Mouse (Mus musculus): ENCODE measurements at regions not wholly inside any gene's neighbourhood (a gene's known extent, or its start where the extent isn't known, plus 50 kb on each side); places are given as distances from the start of the nearest gene placed in this dataset.
A peak's percentile ranks its signal among the peaks of the same experiment; 100 is the strongest.

GRCm38 (mm10) chr8:90478149-90478548, 130.0 kb upstream of the Tox3 start:
- Histone ChIP-seq H3K79me2 (ENCODE audit: control insufficient read depth, insufficient read depth, low read length) (no peaks in the 10 kb centered on the region), H3K4me3 (ENCODE audit: insufficient read depth, low read depth, low read length) (no peak overlapping the region), H3K36me3 (ENCODE audit: control insufficient read depth, insufficient read depth, low read length) (no peaks in the 10 kb centered on the region), H3K27me3 (ENCODE audit: control insufficient read depth, insufficient read depth, low read length) (0 out of 2 replicates have a peak, but pooled peaks cover 2% of the 10 kb centered on the region), H3K27ac (replicated peaks; ENCODE audit: insufficient read depth, low read depth, low read length) (no peak overlapping the region), H3K4me1 (ENCODE audit: control insufficient read depth, insufficient read depth, low read length) (no peaks in the 10 kb centered on the region), H3K9ac (ENCODE audit: low read depth, low read length) (no peak overlapping the region)
- DNase-seq (ENCODE audit: extremely low read depth, low read depth, low spot score) = no peak
- TF ChIP-seq POLR2A (IDR thresholded peaks at IDR 0.05; ENCODE audit: extremely low read depth, insufficient read depth, low read length) (no peak), CTCF (IDR thresholded peaks at IDR 0.05; ENCODE audit: low read depth, low read length) (no peak)
- WGBS = 54% methylated on average over 4 of the region's 4 CpGs

- no peaks in the 10 kb centered on the region for H3K36me3 ChIP-seq (ENCODE audit: control insufficient read depth, insufficient read depth, low read length)
- WGBS = 77% methylated on average over 7 of the region's 7 CpGs
- no peaks in the 10 kb centered on the region for H3K79me2 ChIP-seq (ENCODE audit: control insufficient read depth, insufficient read depth, low read length)
- no peak for TF ChIP-seq POLR2A (IDR thresholded peaks at IDR 0.05; ENCODE audit: extremely low read depth, insufficient read depth, low read length)
- no peak for TF ChIP-seq CTCF (IDR thresholded peaks at IDR 0.05; ENCODE audit: low read depth, low read length)
- no peak overlapping the region for H3K27ac ChIP-seq (replicated peaks; ENCODE audit: insufficient read depth, low read depth, low read length)
- DNase-seq (ENCODE audit: extremely low read depth, low read depth, low spot score) = no peak
- no peaks in the 10 kb centered on the region for H3K4me1 ChIP-seq (ENCODE audit: control insufficient read depth, insufficient read depth, low read length)
- no peak overlapping the region for H3K9ac ChIP-seq (ENCODE audit: low read depth, low read length)
- H3K4me3 ChIP-seq (ENCODE audit: insufficient read depth, low read depth, low read length) = no peak overlapping the region
- H3K27me3 ChIP-seq (ENCODE audit: control insufficient read depth, insufficient read depth, low read length) = 0 out of 2 replicates have a peak, but pooled peaks cover 2% of the 10 kb centered on the region
Measured at GRCm38 (mm10) chr8:90474066-90474465, 125.9 kb upstream of the Tox3 start.

- no peak for DNase-seq (ENCODE audit: extremely low read depth, low read depth, low spot score)
- 74% methylated on average over 11 of the region's 11 CpGs for WGBS
- TF ChIP-seq CTCF (IDR thresholded peaks at IDR 0.05; ENCODE audit: low read depth, low read length) = no peak
- no peak for TF ChIP-seq POLR2A (IDR thresholded peaks at IDR 0.05; ENCODE audit: extremely low read depth, insufficient read depth, low read length)
Measured at GRCm38 (mm10) chr8:90470826-90471225, 122.7 kb upstream of the Tox3 start.

GRCm38 (mm10) chr8:90463708-90464107, 115.6 kb upstream of the Tox3 start:
- 59% methylated on average over 1 of the region's 1 CpGs for WGBS
- Histone ChIP-seq H3K9ac (ENCODE audit: low read depth, low read length) (no peak overlapping the region), H3K4me3 (ENCODE audit: insufficient read depth, low read depth, low read length) (no peak overlapping the region), H3K27ac (replicated peaks; ENCODE audit: insufficient read depth, low read depth, low read length) (no peak overlapping the region), H3K27me3 (ENCODE audit: control insufficient read depth, insufficient read depth, low read length) (no peaks in the 10 kb centered on the region), H3K36me3 (ENCODE audit: control insufficient read depth, insufficient read depth, low read length) (no peaks in the 10 kb centered on the region), H3K79me2 (ENCODE audit: control insufficient read depth, insufficient read depth, low read length) (no peaks in the 10 kb centered on the region), H3K4me1 (ENCODE audit: control insufficient read depth, insufficient read depth, low read length) (no peaks in the 10 kb centered on the region)
- peak; percentile 13 for DNase-seq (ENCODE audit: extremely low read depth, low read depth, low spot score)
- TF ChIP-seq CTCF (IDR thresholded peaks at IDR 0.05; ENCODE audit: low read depth, low read length) (peak; percentile 52; the same call in 1 of the 2 replicates), POLR2A (IDR thresholded peaks at IDR 0.05; ENCODE audit: extremely low read depth, insufficient read depth, low read length) (no peak)

More at GRCm38 (mm10) chr8:90470826-90471225, 122.7 kb upstream of the Tox3 start:
- H3K4me3 ChIP-seq (ENCODE audit: insufficient read depth, low read depth, low read length) = no peak overlapping the region
- H3K9ac ChIP-seq (ENCODE audit: low read depth, low read length) = no peak overlapping the region
- H3K4me1 ChIP-seq (ENCODE audit: control insufficient read depth, insufficient read depth, low read length) = no peaks in the 10 kb centered on the region
- no peaks in the 10 kb centered on the region for H3K27me3 ChIP-seq (ENCODE audit: control insufficient read depth, insufficient read depth, low read length)
- no peaks in the 10 kb centered on the region for H3K79me2 ChIP-seq (ENCODE audit: control insufficient read depth, insufficient read depth, low read length)
- H3K27ac ChIP-seq (replicated peaks; ENCODE audit: insufficient read depth, low read depth, low read length) = no peak overlapping the region
- H3K36me3 ChIP-seq (ENCODE audit: control insufficient read depth, insufficient read depth, low read length) = no peaks in the 10 kb centered on the region

DNA sequence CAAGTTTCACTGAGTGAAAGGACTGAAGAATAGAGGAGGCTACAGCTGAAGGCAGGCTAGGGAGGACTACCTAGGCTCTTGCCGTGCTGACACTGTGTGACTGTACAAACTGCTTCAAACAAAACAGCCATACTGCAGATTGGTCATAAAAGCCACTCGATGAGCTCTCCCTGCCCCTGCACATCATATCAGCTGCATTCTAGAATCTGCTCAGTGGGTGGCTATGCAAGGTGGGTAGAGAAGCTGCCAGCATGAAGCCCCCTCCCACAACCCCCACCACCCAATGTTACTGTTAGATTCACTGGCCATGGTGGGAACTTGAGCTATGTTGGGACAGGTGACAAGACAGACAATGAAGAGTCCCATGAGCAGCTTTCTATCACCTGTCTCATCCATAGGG, 107.2 kb upstream of the Tox3 start:
- Histone ChIP-seq H3K27ac (replicated peaks; ENCODE audit: insufficient read depth, low read depth, low read length) (no peak overlapping the region), H3K9ac (ENCODE audit: low read depth, low read length) (no peak overlapping the region), H3K4me3 (ENCODE audit: insufficient read depth, low read depth, low read length) (no peak overlapping the region), H3K4me1 (ENCODE audit: control insufficient read depth, insufficient read depth, low read length) (no peaks in the 10 kb centered on the region), H3K79me2 (ENCODE audit: control insufficient read depth, insufficient read depth, low read length) (no peaks in the 10 kb centered on the region), H3K36me3 (ENCODE audit: control insufficient read depth, insufficient read depth, low read length) (no peaks in the 10 kb centered on the region), H3K27me3 (ENCODE audit: control insufficient read depth, insufficient read depth, low read length) (no peaks in the 10 kb centered on the region)
- no peak for DNase-seq (ENCODE audit: extremely low read depth, low read depth, low spot score)
- TF ChIP-seq CTCF (IDR thresholded peaks at IDR 0.05; ENCODE audit: low read depth, low read length) (no peak), POLR2A (IDR thresholded peaks at IDR 0.05; ENCODE audit: extremely low read depth, insufficient read depth, low read length) (no peak)
- 81% methylated on average over 2 of the region's 2 CpGs for WGBS

DNA sequence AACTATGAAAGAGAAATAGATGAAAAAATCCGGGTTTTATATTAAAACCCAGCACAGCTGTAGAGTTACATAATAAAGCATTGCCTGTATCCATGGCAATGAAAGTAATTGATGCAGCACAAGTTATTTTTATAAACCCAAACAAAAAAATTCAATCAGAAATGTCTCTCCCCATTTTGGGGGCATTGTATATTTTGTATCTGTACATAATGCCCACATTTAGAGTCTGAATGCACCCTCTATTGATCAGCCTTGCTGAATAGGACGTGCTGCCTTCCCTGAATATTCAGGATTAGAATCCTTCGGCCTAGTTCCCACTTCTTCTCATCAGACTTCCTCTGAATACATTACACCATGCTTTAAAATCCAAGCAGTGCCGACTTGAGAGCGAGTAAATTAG, 106.0 kb upstream of the Tox3 start:
- Histone ChIP-seq H3K36me3 (ENCODE audit: control insufficient read depth, insufficient read depth, low read length) (no peaks in the 10 kb centered on the region), H3K9ac (ENCODE audit: low read depth, low read length) (no peak overlapping the region), H3K4me3 (ENCODE audit: insufficient read depth, low read depth, low read length) (no peak overlapping the region), H3K27me3 (ENCODE audit: control insufficient read depth, insufficient read depth, low read length) (no peaks in the 10 kb centered on the region), H3K79me2 (ENCODE audit: control insufficient read depth, insufficient read depth, low read length) (no peaks in the 10 kb centered on the region), H3K27ac (replicated peaks; ENCODE audit: insufficient read depth, low read depth, low read length) (no peak overlapping the region), H3K4me1 (ENCODE audit: control insufficient read depth, insufficient read depth, low read length) (no peaks in the 10 kb centered on the region)
- DNase-seq (ENCODE audit: extremely low read depth, low read depth, low spot score) = no peak
- WGBS = 79% methylated on average over 5 of the region's 5 CpGs
- no peak for TF ChIP-seq POLR2A (IDR thresholded peaks at IDR 0.05; ENCODE audit: extremely low read depth, insufficient read depth, low read length)
- no peak for TF ChIP-seq CTCF (IDR thresholded peaks at IDR 0.05; ENCODE audit: low read depth, low read length)
